Mouse (Mus musculus) embryonic facial prominence, embryonic 13.5 days (tissue): ENCODE results near the gene Ryr3. TPM values are rescaled to one million over a fixed set of nuclear protein-coding genes. Genes with fewer than 3 reads are reported as not detected.

Experiments
- ATAC-seq: fragments of 200-750 bp; cut with Nextera tagmentation; 2 replicates; pipeline ENCODE4 v1.8.0; 2017; ENCODE audit warnings: low read depth; ENCODE audit not compliant: insufficient number of reproducible peaks, insufficient read depth, low FRiP score, low TSS enrichment
- H3K27ac ChIP-seq: fragments of 300-500 bp; sonication (generic); 2 replicates; pipeline ENCODE4 v1.5.1; 2015; ENCODE audit warnings: moderate library complexity, mild to moderate bottlenecking, inconsistent platforms
- H3K27me3 ChIP-seq: fragments of 300-500 bp; sonication (generic); 2 replicates; pipeline ENCODE4 v1.6.1; 2015; ENCODE audit warnings: mild to moderate bottlenecking, inconsistent platforms
- H3K36me3 ChIP-seq: fragments of 300-500 bp; sonication (generic); 2 replicates; pipeline ENCODE4 v1.6.1; 2015; ENCODE audit warnings: mild to moderate bottlenecking, inconsistent platforms
- H3K4me1 ChIP-seq: fragments of 300-500 bp; sonication (generic); 2 replicates; pipeline ENCODE4 v1.6.1; 2015; ENCODE audit warnings: inconsistent platforms
- H3K4me2 ChIP-seq: fragments of 300-500 bp; sonication (generic); 2 replicates; pipeline ENCODE4 v1.6.1; 2015; ENCODE audit warnings: moderate library complexity, mild to moderate bottlenecking, inconsistent platforms
- H3K4me3 ChIP-seq: fragments of 300-500 bp; sonication (generic); 2 replicates; pipeline ENCODE4 v1.5.1; 2015; ENCODE audit warnings: mild to moderate bottlenecking, inconsistent platforms
- H3K9ac ChIP-seq: fragments of 300-500 bp; sonication (generic); 2 replicates; pipeline ENCODE4 v1.6.1; 2015; ENCODE audit warnings: mild to moderate bottlenecking, inconsistent platforms
- H3K9me3 ChIP-seq: fragments of 300-500 bp; sonication (generic); 2 replicates; pipeline ENCODE4 v1.6.1; 2016; ENCODE audit warnings: inconsistent platforms
- WGBS: fragments of 180-500 bp; shearing (Covaris S2); methylation state at CpG from one replicate; pipeline ENCODE4 v1.1.7; 2015; ENCODE audit warnings: mixed read lengths; 5-methylcytosine and 5-hydroxymethylcytosine counted together
- polyA plus RNA-seq: library from polyadenylated mRNA; unstranded; fragments of >200 nt; fragmentation: Nextera tagmentation; extraction: Ambion mirVana; gene quantifications from 2 replicates; pipeline ENCODE4 v1.2.1, GENCODE M21; 2015

Ryr3 gene
- polyA plus RNA-seq, 1 experiment from 2014 or later, result 1.3 TPM

- Histone ChIP-seq H3K4me3 (no peak overlapping the region), H3K36me3 (no peaks in the 10 kb centered on the region), H3K27ac (no peak overlapping the region), H3K27me3 (no peaks in the 10 kb centered on the region), H3K9me3 (no peaks in the 10 kb centered on the region), H3K4me1 (no peaks in the 10 kb centered on the region), H3K9ac (no peak overlapping the region), H3K4me2 (no peak overlapping the region)
- 56% methylated on average over 1 of the region's 1 CpGs for WGBS
- ATAC-seq, result no peak
These were observed 198.6 kb downstream of the Ryr3 start for GRCm38 (mm10) chr2:113018278-113018677.

GRCm38 (mm10) chr2:113016236-113016635 lies 200.7 kb downstream of the Ryr3 start:
- Histone ChIP-seq H3K9ac (no peak overlapping the region), H3K4me3 (no peak overlapping the region), H3K36me3 (no peaks in the 10 kb centered on the region), H3K4me1 (no peaks in the 10 kb centered on the region), H3K27ac (no peak overlapping the region), H3K4me2 (no peak overlapping the region), H3K27me3 (no peaks in the 10 kb centered on the region), H3K9me3 (no peaks in the 10 kb centered on the region)
- ATAC-seq, result no peak
- 72% methylated on average over 2 of the region's 2 CpGs for WGBS

- no peak overlapping the region for H3K9ac ChIP-seq
- H3K4me1 ChIP-seq, result no peaks in the 10 kb centered on the region
- H3K27me3 ChIP-seq, result no peaks in the 10 kb centered on the region
- H3K4me3 ChIP-seq, result no peak overlapping the region
- no peak for ATAC-seq
- 81% methylated on average over 11 of the region's 11 CpGs for WGBS
- no peaks in the 10 kb centered on the region for H3K9me3 ChIP-seq
- no peak overlapping the region for H3K4me2 ChIP-seq
- no peak overlapping the region for H3K27ac ChIP-seq
- H3K36me3 ChIP-seq, result no peaks in the 10 kb centered on the region
These were observed 207.7 kb downstream of the Ryr3 start for GRCm38 (mm10) chr2:113008961-113009740.

GRCm38 (mm10) chr2:112998498-112998897 lies 218.4 kb downstream of the Ryr3 start:
- no peak for ATAC-seq
- Histone ChIP-seq H3K27ac (no peak overlapping the region), H3K27me3 (no peaks in the 10 kb centered on the region), H3K36me3 (no peaks in the 10 kb centered on the region), H3K4me2 (no peak overlapping the region), H3K9me3 (no peaks in the 10 kb centered on the region), H3K4me1 (no peaks in the 10 kb centered on the region), H3K9ac (no peak overlapping the region), H3K4me3 (no peak overlapping the region)
- WGBS, result 86% methylated on average over 3 of the region's 3 CpGs

- ATAC-seq, result no peak; the same call in 1 of the 2 replicates
- whole genome bisulfite sequencing, result 29% methylated on average over 1 of the region's 1 CpGs
- H3K27me3 ChIP-seq, result 0 out of 2 replicates have a peak, but pooled peaks cover 3% of the 10 kb centered on the region
- no peak overlapping the region for H3K27ac ChIP-seq
- H3K4me1 ChIP-seq, result peaks cover 10% of the 10 kb centered on the region
- H3K4me2 ChIP-seq, result no peak overlapping the region
- no peak overlapping the region for H3K9ac ChIP-seq
- H3K9me3 ChIP-seq, result no peaks in the 10 kb centered on the region
- no peak overlapping the region for H3K4me3 ChIP-seq
- H3K36me3 ChIP-seq, result no peaks in the 10 kb centered on the region
These were observed 233.9 kb downstream of the Ryr3 start for GRCm38 (mm10) chr2:112982908-112983510.

- no peak overlapping the region for H3K4me3 ChIP-seq
- H3K9ac ChIP-seq, result no peak overlapping the region
- no peaks in the 10 kb centered on the region for H3K36me3 ChIP-seq
- no peak for ATAC-seq
- H3K27me3 ChIP-seq, result no peaks in the 10 kb centered on the region
- 76% methylated on average over 14 of the region's 14 CpGs for WGBS
- no peaks in the 10 kb centered on the region for H3K9me3 ChIP-seq
- no peak overlapping the region for H3K27ac ChIP-seq
- no peak overlapping the region for H3K4me2 ChIP-seq
- H3K4me1 ChIP-seq, result no peaks in the 10 kb centered on the region; the same call in 1 of the 2 replicates
These were observed 249.9 kb downstream of the Ryr3 start for GRCm38 (mm10) chr2:112966807-112967625.

GRCm38 (mm10) chr2:112948931-112949330 lies 268.0 kb downstream of the Ryr3 start:
- H3K27me3 ChIP-seq, result no peaks in the 10 kb centered on the region
- no peaks in the 10 kb centered on the region for H3K9me3 ChIP-seq
- H3K36me3 ChIP-seq, result no peaks in the 10 kb centered on the region
- no peak overlapping the region for H3K4me3 ChIP-seq
- H3K27ac ChIP-seq, result no peak overlapping the region
- no peaks in the 10 kb centered on the region for H3K4me1 ChIP-seq
- no peak for ATAC-seq
- H3K9ac ChIP-seq, result no peak overlapping the region
- H3K4me2 ChIP-seq, result no peak overlapping the region
- WGBS, result 78% methylated on average over 1 of the region's 1 CpGs

- Histone ChIP-seq H3K27me3 (no peaks in the 10 kb centered on the region), H3K9me3 (no peaks in the 10 kb centered on the region), H3K4me1 (no peaks in the 10 kb centered on the region), H3K27ac (no peak overlapping the region), H3K4me3 (no peak overlapping the region), H3K4me2 (no peak overlapping the region), H3K36me3 (no peaks in the 10 kb centered on the region), H3K9ac (no peak overlapping the region)
- ATAC-seq, result no peak
- WGBS, result 60% methylated on average over 1 of the region's 1 CpGs
These were observed 285.1 kb downstream of the Ryr3 start for GRCm38 (mm10) chr2:112931776-112932175.

GRCm38 (mm10) chr2:112913796-112914195 lies 303.1 kb downstream of the Ryr3 start:
- H3K9ac ChIP-seq, result no peak overlapping the region
- H3K4me1 ChIP-seq, result no peaks in the 10 kb centered on the region
- no peak for ATAC-seq
- H3K9me3 ChIP-seq, result no peaks in the 10 kb centered on the region
- no peaks in the 10 kb centered on the region for H3K36me3 ChIP-seq
- H3K4me3 ChIP-seq, result no peak overlapping the region
- H3K27ac ChIP-seq, result no peak overlapping the region
- H3K4me2 ChIP-seq, result no peak overlapping the region
- H3K27me3 ChIP-seq, result no peaks in the 10 kb centered on the region

GRCm38 (mm10) chr2:112912611-112913010 lies 304.3 kb downstream of the Ryr3 start:
- no peaks in the 10 kb centered on the region for H3K4me1 ChIP-seq
- no peak overlapping the region for H3K27ac ChIP-seq
- H3K4me2 ChIP-seq, result no peak overlapping the region
- H3K4me3 ChIP-seq, result no peak overlapping the region
- ATAC-seq, result no peak
- H3K36me3 ChIP-seq, result no peaks in the 10 kb centered on the region
- no peaks in the 10 kb centered on the region for H3K9me3 ChIP-seq
- H3K9ac ChIP-seq, result no peak overlapping the region
- no peaks in the 10 kb centered on the region for H3K27me3 ChIP-seq

- no peak for ATAC-seq
- H3K9ac ChIP-seq, result no peak overlapping the region
- H3K4me3 ChIP-seq, result no peak overlapping the region
- H3K27me3 ChIP-seq, result no peaks in the 10 kb centered on the region
- H3K27ac ChIP-seq, result no peak overlapping the region
- H3K4me2 ChIP-seq, result no peak overlapping the region
- H3K9me3 ChIP-seq, result no peaks in the 10 kb centered on the region
- H3K36me3 ChIP-seq, result no peaks in the 10 kb centered on the region
- 80% methylated on average over 4 of the region's 4 CpGs for WGBS
- no peaks in the 10 kb centered on the region for H3K4me1 ChIP-seq
These were observed 306.3 kb downstream of the Ryr3 start for GRCm38 (mm10) chr2:112910579-112910978.
